Mouse (Mus musculus) liver, embryonic 14.5 days (tissue): ENCODE data around the gene Sorcs2. TPM values are rescaled to one million over a fixed set of nuclear protein-coding genes. Genes with fewer than 3 reads are reported as not detected.

Experiments
- ATAC-seq: fragments of 200-750 bp; cut with Nextera tagmentation; 2 replicates; pipeline ENCODE4 v1.8.0; 2017; ENCODE audit warnings: moderate number of reproducible peaks, mild to moderate bottlenecking, moderate library complexity; ENCODE audit not compliant: insufficient read depth
- DNase-seq, 3 experiments: peaks; one replicate each; pipeline ENCODE4 v3.0.0-alpha.2; 2012 to 2013; ENCODE audit warnings: low read depth in 3 of 3, low spot score in 3 of 3
- H3K27ac ChIP-seq: fragments of 300-500 bp; sonication (generic); 2 replicates; pipeline ENCODE4 v1.5.1; 2014; ENCODE audit warnings: moderate library complexity, mild to moderate bottlenecking, control low read depth, inconsistent platforms
- H3K27me3 ChIP-seq: fragments of 300-500 bp; sonication (generic); 2 replicates; pipeline ENCODE4 v1.6.1; 2014; ENCODE audit warnings: mild to moderate bottlenecking, low read length, moderate library complexity; ENCODE audit not compliant: control insufficient read depth, insufficient read depth
- H3K36me3 ChIP-seq: fragments of 300-500 bp; sonication (generic); replicated peaks from 2 replicates; pipeline ENCODE4 v1.6.1; 2014; ENCODE audit warnings: low read depth; ENCODE audit not compliant: control insufficient read depth, insufficient read depth
- H3K4me1 ChIP-seq, 2 experiments: fragments of 200-500 bp in 1 of 2; fragments of 300-500 bp in 1 of 2; sonication (generic) in 1 of 2; replicated peaks; 2 replicates each; pipeline ENCODE4 v1.6.1; 2012 to 2014; ENCODE audit warnings: antibody characterized with exemption in 1 of 2, inconsistent platforms in 1 of 2, low read length in 1 of 2; ENCODE audit not compliant: control insufficient read depth in 2 of 2, insufficient read depth in 2 of 2
- H3K4me2 ChIP-seq: fragments of 300-500 bp; sonication (generic); 2 replicates; pipeline ENCODE4 v1.6.1; 2014; ENCODE audit warnings: low read depth, mild to moderate bottlenecking, control low read depth, moderate library complexity
- H3K4me3 ChIP-seq, 2 experiments: fragments of 200-500 bp in 1 of 2; fragments of 300-500 bp in 1 of 2; sonication (generic) in 1 of 2; 2 replicates each; pipeline ENCODE4 v1.5.1; 2012 to 2014; ENCODE audit warnings: low read depth in 2 of 2, low read length in 2 of 2, mild to moderate bottlenecking in 2 of 2, control low read depth in 1 of 2, inconsistent platforms in 1 of 2, moderate library complexity in 1 of 2; ENCODE audit not compliant: insufficient read depth in 1 of 2
- H3K9ac ChIP-seq: fragments of 300-500 bp; sonication (generic); replicated peaks from 2 replicates; pipeline ENCODE4 v1.6.1; 2014; ENCODE audit warnings: mild to moderate bottlenecking, control low read depth, moderate library complexity
- H3K9me3 ChIP-seq: fragments of 300-500 bp; sonication (generic); 2 replicates; pipeline ENCODE4 v1.6.1; 2016; ENCODE audit warnings: low read length, mixed read lengths; ENCODE audit not compliant: control insufficient read depth
- CTCF ChIP-seq: IDR thresholded peaks from 2 replicates; pipeline ENCODE4 v1.5.1; 2016; ENCODE audit warnings: antibody characterized with exemption, low read depth, control low read depth
- EP300 ChIP-seq: IDR thresholded peaks from 2 replicates; pipeline ENCODE4 v1.6.1; 2016; ENCODE audit warnings: antibody characterized with exemption, low read depth
- WGBS: fragments of 180-500 bp; shearing (Covaris S2); extraction: QIAGEN DNeasy Blood & Tissue Kit; methylation state at CpG from one replicate; pipeline ENCODE4 v1.1.7; 2014; ENCODE audit not compliant: insufficient replicate concordance; 5-methylcytosine and 5-hydroxymethylcytosine counted together
- polyA plus RNA-seq, 2 experiments: library from polyadenylated mRNA; depleted of rRNA in 1 of 2; stranded (reverse) in 1 of 2; unstranded in 1 of 2; fragments of >200 nt; fragmentation: Nextera tagmentation in 1 of 2; extraction: Ambion mirVana in 1 of 2; gene quantifications; 2 replicates each; pipeline versions ENCODE4 v1.2.1 to v1.2.3; 2012 to 2014

Sorcs2 gene
- polyA plus RNA-seq, 2 experiments, result 0.17 to 0.33 TPM

- ATAC-seq (no peak), DNase-seq (no peak)
- no peaks in the 10 kb centered on the region for H3K36me3 ChIP-seq
- no peak overlapping the region for H3K4me2 ChIP-seq
- H3K27ac ChIP-seq, result no peak overlapping the region
- peaks cover 0 to 9% of the 10 kb centered on the region in 2 experiments; a peak in 1 of 4 replicates for H3K4me1 ChIP-seq
- H3K9me3 ChIP-seq, result no peaks in the 10 kb centered on the region
- no peak overlapping the region for H3K9ac ChIP-seq
- TF ChIP-seq EP300 (no peak), CTCF (no peak)
- WGBS, result 46% methylated on average over 19 of the region's 19 CpGs
- H3K4me3 ChIP-seq, result no peak overlapping the region
- H3K27me3 ChIP-seq, result no peaks in the 10 kb centered on the region
These were observed 23.5 kb downstream of the Sorcs2 start for GRCm38 (mm10) chr5:36374221-36375050.

- H3K4me3 ChIP-seq, result no peak overlapping the region
- no peaks in the 10 kb centered on the region for H3K9me3 ChIP-seq
- no peak overlapping the region for H3K9ac ChIP-seq
- H3K27ac ChIP-seq, result no peak overlapping the region
- 23% methylated on average over 11 of the region's 11 CpGs for WGBS
- H3K27me3 ChIP-seq, result no peaks in the 10 kb centered on the region
- H3K4me2 ChIP-seq, result no peak overlapping the region
- TF ChIP-seq CTCF (no peak), EP300 (no peak)
- ATAC-seq (no peak), DNase-seq (no peak)
- H3K4me1 ChIP-seq, result peaks cover 0 to 12% of the 10 kb centered on the region in 2 experiments; a peak in 1 of 4 replicates
- no peaks in the 10 kb centered on the region for H3K36me3 ChIP-seq
These were observed 24.6 kb downstream of the Sorcs2 start for GRCm38 (mm10) chr5:36373246-36373891.

- 27% methylated on average over 5 of the region's 5 CpGs for WGBS
- DNase-seq (no peak), ATAC-seq (no peak)
- Histone ChIP-seq H3K9ac (no peak overlapping the region), H3K36me3 (no peaks in the 10 kb centered on the region), H3K4me3 (no peak overlapping the region), H3K9me3 (no peaks in the 10 kb centered on the region), H3K4me2 (no peak overlapping the region), H3K27ac (no peak overlapping the region), H3K4me1 (peaks cover 0 to 12% of the 10 kb centered on the region in 2 experiments; a peak in 2 of 4 replicates), H3K27me3 (no peaks in the 10 kb centered on the region)
- TF ChIP-seq EP300, result no peak
- TF ChIP-seq CTCF, result no peak
These were observed 26.2 kb downstream of the Sorcs2 start for GRCm38 (mm10) chr5:36371731-36372130.

- Histone ChIP-seq H3K36me3 (no peaks in the 10 kb centered on the region), H3K4me3 (no peak overlapping the region), H3K9ac (no peak overlapping the region), H3K27ac (no peak overlapping the region), H3K27me3 (no peaks in the 10 kb centered on the region), H3K4me1 (peaks cover 0 to 14% of the 10 kb centered on the region in 2 experiments; a peak in 2 of 4 replicates), H3K4me2 (no peak overlapping the region), H3K9me3 (no peaks in the 10 kb centered on the region)
- TF ChIP-seq CTCF, result no peak
- TF ChIP-seq EP300, result no peak
- DNase-seq (no peak), ATAC-seq (no peak)
- 65% methylated on average over 1 of the region's 1 CpGs for WGBS
These were observed 28.7 kb downstream of the Sorcs2 start for GRCm38 (mm10) chr5:36369261-36369684.

- H3K27ac ChIP-seq, result no peak overlapping the region
- DNase-seq (no peak), ATAC-seq (no peak)
- H3K9me3 ChIP-seq, result no peaks in the 10 kb centered on the region
- no peak overlapping the region for H3K9ac ChIP-seq
- no peak overlapping the region for H3K4me3 ChIP-seq
- H3K27me3 ChIP-seq, result no peaks in the 10 kb centered on the region
- 55% methylated on average over 7 of the region's 7 CpGs for WGBS
- no peaks in the 10 kb centered on the region for H3K36me3 ChIP-seq
- peaks cover 0 to 11% of the 10 kb centered on the region in 2 experiments; a peak in 2 of 4 replicates for H3K4me1 ChIP-seq
- TF ChIP-seq EP300 (no peak), CTCF (no peak)
- H3K4me2 ChIP-seq, result no peak overlapping the region
These were observed 29.3 kb downstream of the Sorcs2 start for GRCm38 (mm10) chr5:36368511-36369135.
